Mouse (Mus musculus): Measurements from ENCODE around the gene Wdcp. TPM values are rescaled to one million over a fixed set of nuclear protein-coding genes. Genes with fewer than 3 reads are reported as not detected.
A peak's percentile ranks its signal among the peaks of the same experiment; 100 is the strongest.

Wdcp gene
- polyA plus RNA-seq, 1 experiment from 2014 or later, result 16.7 TPM

DNA sequence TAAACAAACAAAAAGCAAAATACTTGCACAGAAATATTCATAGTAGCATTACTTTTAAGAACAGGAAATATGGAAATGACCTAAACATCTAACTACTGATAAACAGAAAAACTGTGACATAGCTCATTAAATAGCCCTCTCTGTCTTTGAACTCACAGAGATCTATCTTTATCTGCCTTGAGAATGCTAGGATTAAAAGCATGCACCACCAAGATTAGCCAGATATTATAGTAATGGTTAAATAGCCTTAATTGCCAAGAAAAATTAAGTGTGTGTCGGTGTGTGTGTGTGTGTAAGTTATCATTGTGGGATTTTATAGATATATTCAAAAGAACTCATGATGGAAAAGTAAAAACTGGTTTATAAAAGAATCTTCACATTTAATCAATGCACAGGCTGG, 46.8 kb downstream of the Wdcp start:
- no peaks in the 10 kb centered on the region for H3K4me1 ChIP-seq
- no peaks in the 10 kb centered on the region; the same call in 1 of the 2 replicates for H3K36me3 ChIP-seq
- ATAC-seq (ENCODE audit: borderline replicate concordance, extremely low read depth, low FRiP score, low TSS enrichment), result no peak

DNA sequence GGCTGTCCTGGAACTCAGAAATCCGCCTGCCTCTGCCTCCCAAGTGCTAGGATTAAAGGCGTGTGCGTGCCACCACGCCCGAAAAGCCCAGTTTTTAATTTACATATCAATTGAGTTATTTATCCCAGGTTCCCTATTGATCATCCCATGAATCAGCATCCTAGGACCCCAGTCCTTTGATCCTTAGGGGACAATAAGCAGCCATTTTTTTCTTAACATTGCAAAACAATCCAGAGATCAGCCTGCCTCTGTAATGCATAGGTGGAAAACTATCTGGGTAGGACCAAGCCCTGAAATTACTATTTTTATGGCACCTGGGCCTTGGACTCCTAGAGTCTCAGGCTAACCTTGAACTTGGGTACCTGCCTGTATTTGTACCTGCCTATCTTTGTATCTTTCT, 54.9 kb downstream of the Wdcp start:
- Histone ChIP-seq H3K9me3 (no peaks in the 10 kb centered on the region), H3K4me3 (no peak overlapping the region), H3K27me3 (no peaks in the 10 kb centered on the region), H3K9ac (no peak overlapping the region), H3K4me1 (no peaks in the 10 kb centered on the region), H3K36me3 (no peaks in the 10 kb centered on the region), H3K4me2 (no peak overlapping the region), H3K27ac (no peak overlapping the region)
- ATAC-seq (ENCODE audit: borderline replicate concordance, extremely low read depth, low FRiP score, low TSS enrichment), result no peak
- 94% methylated on average over 5 of the region's 5 CpGs for WGBS

More for the DNA sequence above, 46.8 kb downstream of the Wdcp start:
- H3K27ac ChIP-seq, result no peak overlapping the region
- H3K4me2 ChIP-seq, result no peak overlapping the region
- H3K27me3 ChIP-seq, result no peaks in the 10 kb centered on the region
- 85% methylated on average over 1 of the region's 1 CpGs for WGBS
- no peak overlapping the region for H3K4me3 ChIP-seq
- H3K9ac ChIP-seq, result no peak overlapping the region
- H3K9me3 ChIP-seq, result no peaks in the 10 kb centered on the region

DNA sequence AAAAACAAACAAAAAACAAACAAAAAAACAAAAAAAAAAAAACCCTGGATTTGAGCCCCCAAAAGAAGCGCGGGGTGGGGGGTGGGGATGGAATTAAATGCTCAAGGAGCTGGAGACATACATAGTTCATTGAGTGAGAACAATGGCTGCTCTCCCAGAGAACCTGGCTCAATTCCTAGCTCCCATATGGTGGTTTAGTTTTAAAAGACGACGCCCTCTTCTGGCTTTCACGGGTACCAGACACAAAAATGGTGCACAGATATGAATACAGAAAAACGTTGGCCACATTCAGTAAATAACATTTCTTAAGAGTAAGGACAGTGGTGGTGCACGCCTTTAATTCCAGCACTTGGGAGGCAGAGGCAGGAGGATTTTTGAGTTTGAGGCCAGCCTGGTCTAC, 62.8 kb downstream of the Wdcp start:
- Histone ChIP-seq H3K27me3 (no peaks in the 10 kb centered on the region), H3K27ac (no peak overlapping the region), H3K4me2 (no peak overlapping the region), H3K4me3 (no peak overlapping the region), H3K4me1 (peaks cover 6% of the 10 kb centered on the region; the same call in 1 of the 2 replicates), H3K36me3 (no peaks in the 10 kb centered on the region), H3K9me3 (no peaks in the 10 kb centered on the region), H3K9ac (no peak overlapping the region)
- WGBS, result 78% methylated on average over 7 of the region's 7 CpGs
- ATAC-seq (ENCODE audit: borderline replicate concordance, extremely low read depth, low FRiP score, low TSS enrichment), result no peak

DNA sequence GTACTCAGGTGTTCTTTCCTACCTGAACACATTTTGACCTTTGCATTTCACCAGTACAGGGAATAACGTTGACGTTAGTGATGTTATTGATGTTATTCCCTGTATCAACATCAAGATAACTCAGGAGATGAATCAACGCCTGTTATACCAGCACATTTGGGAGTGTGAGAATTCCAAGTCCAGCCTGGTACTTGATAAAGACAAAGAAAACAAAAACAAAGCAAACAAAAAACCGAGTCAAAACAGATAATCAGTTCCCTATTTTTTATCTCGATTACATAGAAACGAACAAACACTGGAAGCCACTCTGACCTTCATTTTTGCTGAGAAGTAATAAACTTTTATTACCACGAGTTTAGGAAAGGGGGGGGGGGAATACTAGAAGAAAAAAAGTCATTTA, 63.4 kb downstream of the Wdcp start:
- H3K9ac ChIP-seq, result peak overlapping the region; percentile 84
- WGBS, result 38% methylated on average over 7 of the region's 7 CpGs
- H3K4me1 ChIP-seq, result peaks cover 6% of the 10 kb centered on the region; the same call in 1 of the 2 replicates
- peak overlapping the region; percentile 87; the same call in 1 of the 2 replicates for H3K27ac ChIP-seq
- no peaks in the 10 kb centered on the region for H3K9me3 ChIP-seq
- peak overlapping the region; percentile 84 for H3K4me3 ChIP-seq
- peak overlapping the region; percentile 87 for H3K4me2 ChIP-seq
- no peaks in the 10 kb centered on the region for H3K36me3 ChIP-seq
- H3K27me3 ChIP-seq, result no peaks in the 10 kb centered on the region
- ATAC-seq (ENCODE audit: borderline replicate concordance, extremely low read depth, low FRiP score, low TSS enrichment), result no peak

DNA sequence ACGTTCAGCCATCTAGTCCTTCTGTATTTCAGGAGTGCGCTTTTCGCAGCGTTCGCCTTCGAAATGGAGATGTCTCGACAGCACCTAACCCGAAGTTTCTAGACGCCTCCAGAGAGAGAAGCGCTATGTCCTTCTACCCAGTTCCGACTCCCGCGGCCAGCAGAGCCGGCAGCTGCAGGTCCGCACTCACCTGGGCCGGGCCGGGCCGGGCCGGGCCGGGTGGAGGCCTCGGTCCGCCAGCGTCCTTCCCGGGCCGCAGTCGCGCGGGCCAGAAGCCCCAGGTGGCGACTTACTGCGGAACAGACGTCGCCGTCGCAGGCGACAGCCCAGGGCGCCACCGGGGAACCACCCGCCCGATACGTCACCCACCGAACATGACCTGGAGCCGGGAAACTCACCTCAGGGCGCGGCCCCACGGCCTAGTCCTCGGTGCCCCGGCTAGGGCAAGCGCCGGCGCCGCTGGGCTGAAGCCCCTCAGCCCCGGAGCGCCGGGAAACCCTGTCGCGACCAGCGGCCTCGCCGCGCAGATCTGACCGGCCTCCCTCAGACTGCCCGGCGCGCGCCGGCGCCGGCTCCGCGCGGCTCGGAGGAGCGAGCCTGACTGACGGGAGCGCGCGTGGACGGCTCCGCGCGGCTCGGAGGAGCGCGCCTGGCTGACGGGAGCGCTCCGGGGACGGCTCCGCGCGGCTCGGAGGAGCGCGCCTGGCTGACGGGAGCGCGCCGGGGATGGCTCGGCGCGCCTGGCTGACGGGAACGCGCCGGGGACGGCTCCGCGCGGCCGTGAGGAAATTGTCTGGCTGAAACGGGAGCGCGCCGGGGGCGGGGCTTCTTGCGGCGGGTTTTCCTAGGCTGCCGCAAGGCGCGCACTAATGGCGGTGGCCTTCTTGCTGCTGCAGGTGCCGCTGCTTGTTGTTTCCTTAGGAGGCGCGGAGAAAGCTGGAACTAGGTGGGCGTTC, 64.1 kb downstream of the Wdcp start, which contains the start of gene Ubxn2a:
Gene Ubxn2a, minus strand, starts transcription at position 755 of the 956 bp plus-strand sequence.
- peak within 1 kb of the TSS; percentile 87 for H3K27ac ChIP-seq
- H3K4me3 ChIP-seq, result peak within 1 kb of the TSS; percentile 84
- peak; percentile 93 for ATAC-seq (ENCODE audit: borderline replicate concordance, extremely low read depth, low FRiP score, low TSS enrichment)
- WGBS, result under 1% methylated on average over 125 of the region's 125 CpGs
- no peaks in the 10 kb centered on the region for H3K27me3 ChIP-seq
- H3K4me1 ChIP-seq, result peaks cover 6% of the 10 kb centered on the region; the same call in 1 of the 2 replicates
- peak within 1 kb of the TSS; percentile 84 for H3K9ac ChIP-seq
- H3K4me2 ChIP-seq, result peak within 1 kb of the TSS; percentile 87
- no peaks in the 10 kb centered on the region for H3K9me3 ChIP-seq
- H3K36me3 ChIP-seq, result no peaks in the 10 kb centered on the region

DNA sequence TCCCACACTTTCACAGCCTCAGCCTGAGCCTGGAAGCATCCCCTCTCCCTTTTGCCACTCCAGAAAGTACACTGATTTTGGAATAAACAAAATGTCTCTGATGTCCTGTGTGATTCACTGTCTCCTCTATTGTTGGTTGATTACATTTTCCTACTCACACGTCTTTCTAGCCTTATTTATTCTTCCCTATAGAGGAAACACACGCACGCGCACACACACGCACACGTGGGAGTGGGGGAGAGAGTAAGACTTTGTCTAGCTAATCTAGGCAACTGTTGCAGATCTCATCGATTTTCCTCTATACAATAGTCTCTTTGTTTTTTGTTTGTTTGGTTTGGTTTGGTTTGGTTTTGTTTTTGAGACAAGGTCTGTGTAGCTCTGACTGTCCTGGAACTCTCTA, 65.3 kb downstream of the Wdcp start:
- Histone ChIP-seq H3K4me2 (no peak overlapping the region), H3K27me3 (no peaks in the 10 kb centered on the region), H3K27ac (no peak overlapping the region), H3K36me3 (no peaks in the 10 kb centered on the region), H3K4me1 (peaks cover 6% of the 10 kb centered on the region; the same call in 1 of the 2 replicates), H3K9me3 (no peaks in the 10 kb centered on the region), H3K4me3 (peak overlapping the region; percentile 84; the same call in 1 of the 2 replicates), H3K9ac (no peak overlapping the region)
- WGBS, result 80% methylated on average over 7 of the region's 7 CpGs
- no peak for ATAC-seq (ENCODE audit: borderline replicate concordance, extremely low read depth, low FRiP score, low TSS enrichment)

Other genes with a start within 250 kb of the Wdcp start
- gene Fam228a, start 104.9 kb upstream of the Wdcp start, polyA plus RNA-seq (2015; fragmentation: Nextera tagmentation; extraction: Ambion mirVana), result 0.30 and 0.52 TPM in 2 replicates
- 1.7 and 1.8 TPM in 2 replicates for gene Pfn4, start 74.3 kb upstream of the Wdcp start, polyA plus RNA-seq (2015; fragmentation: Nextera tagmentation; extraction: Ambion mirVana)
- 1.5 and 2.5 TPM in 2 replicates for gene Fam228b, start 74.0 kb upstream of the Wdcp start, polyA plus RNA-seq (2015; fragmentation: Nextera tagmentation; extraction: Ambion mirVana)
- gene Sf3b6, start 25.8 kb upstream of the Wdcp start, polyA plus RNA-seq (2015; fragmentation: Nextera tagmentation; extraction: Ambion mirVana), result 169 and 188 TPM in 2 replicates
- gene Fkbp1b, start 1.7 kb upstream of the Wdcp start, polyA plus RNA-seq (2015; fragmentation: Nextera tagmentation; extraction: Ambion mirVana), result 7.4 and 8.5 TPM in 2 replicates
- gene Mfsd2b, start 31.1 kb downstream of the Wdcp start, polyA plus RNA-seq (2015; fragmentation: Nextera tagmentation; extraction: Ambion mirVana), result 2.1 and 2.2 TPM in 2 replicates
- gene Ubxn2a, start 64.4 kb downstream of the Wdcp start, polyA plus RNA-seq (2015; fragmentation: Nextera tagmentation; extraction: Ambion mirVana), result 28.4 and 31.3 TPM in 2 replicates
- gene Atad2b, start 74.0 kb downstream of the Wdcp start, polyA plus RNA-seq (2015; fragmentation: Nextera tagmentation; extraction: Ambion mirVana), result 9.5 and 10.3 TPM in 2 replicates